Mouse (Mus musculus) neural tube, embryonic 11.5 days (tissue): Measurements from ENCODE around the gene Ipmk. TPM values are rescaled to one million over a fixed set of nuclear protein-coding genes. Genes with fewer than 3 reads are reported as not detected.

ENCODE experiments used
- ATAC-seq: fragments of 200-750 bp; cut with Nextera tagmentation; 2 replicates; pipeline ENCODE4 v1.8.0; 2017; ENCODE audit warnings: moderate number of reproducible peaks, mild to moderate bottlenecking, moderate TSS enrichment, moderate library complexity; ENCODE audit not compliant: insufficient read depth, low FRiP score, low TSS enrichment
- DNase-seq: peaks from one replicate; pipeline ENCODE4 v3.0.0-alpha.2; 2015; ENCODE audit warnings: low spot score
- H3K27ac ChIP-seq: fragments of 300-500 bp; sonication (generic); 2 replicates; pipeline ENCODE4 v1.5.1; 2014; ENCODE audit warnings: low read depth, mild to moderate bottlenecking, low read length
- H3K27me3 ChIP-seq: fragments of 300-500 bp; sonication (generic); 2 replicates; pipeline ENCODE4 v1.6.1; 2014; ENCODE audit warnings: mild to moderate bottlenecking, low read length, mixed read lengths; ENCODE audit not compliant: control insufficient read depth, insufficient read depth
- H3K36me3 ChIP-seq: fragments of 300-500 bp; sonication (generic); 2 replicates; pipeline ENCODE4 v1.6.1; 2014; ENCODE audit warnings: mild to moderate bottlenecking, low read length, moderate library complexity, mixed read lengths; ENCODE audit not compliant: control insufficient read depth, insufficient read depth
- H3K4me1 ChIP-seq: fragments of 300-500 bp; sonication (generic); 2 replicates; pipeline ENCODE4 v1.6.1; 2014; ENCODE audit warnings: low read length, mixed read lengths; ENCODE audit not compliant: control insufficient read depth, insufficient read depth
- H3K4me2 ChIP-seq: fragments of 300-500 bp; sonication (generic); 2 replicates; pipeline ENCODE4 v1.6.1; 2014; ENCODE audit warnings: low read depth, mild to moderate bottlenecking, moderate library complexity
- H3K4me3 ChIP-seq: fragments of 300-500 bp; sonication (generic); 2 replicates; pipeline ENCODE4 v1.5.1; 2014; ENCODE audit warnings: low read depth, low read length
- H3K9ac ChIP-seq: fragments of 300-500 bp; sonication (generic); 2 replicates; pipeline ENCODE4 v1.6.1; 2014; ENCODE audit warnings: mild to moderate bottlenecking, low read length
- H3K9me3 ChIP-seq: fragments of 300-500 bp; sonication (generic); 2 replicates; pipeline ENCODE4 v1.6.1; 2016; ENCODE audit warnings: low read length; ENCODE audit not compliant: control insufficient read depth
- WGBS: fragments of 180-500 bp; shearing (Covaris S2); extraction: QIAGEN DNeasy Blood & Tissue Kit; methylation state at CpG from one replicate; pipeline ENCODE4 v1.1.7; 2014; 5-methylcytosine and 5-hydroxymethylcytosine counted together
- polyA plus RNA-seq: library from polyadenylated mRNA; unstranded; fragments of >200 nt; fragmentation: Nextera tagmentation; extraction: Ambion mirVana; gene quantifications from 2 replicates; pipeline ENCODE4 v1.2.1, GENCODE M21; 2014

Ipmk gene
- 23.6 TPM in 2 replicates for polyA plus RNA-seq

- Histone ChIP-seq H3K27ac (peak within 1 kb of the TSS; percentile 47), H3K9ac (peak within 1 kb of the TSS; percentile 85), H3K36me3 (no peaks in the 10 kb centered on the region), H3K27me3 (no peaks in the 10 kb centered on the region), H3K4me3 (peak within 1 kb of the TSS; percentile 83), H3K9me3 (no peaks in the 10 kb centered on the region), H3K4me2 (peak within 1 kb of the TSS; percentile 94), H3K4me1 (peaks cover 12% of the 10 kb centered on the region; the same call in 1 of the 2 replicates)
- WGBS = 0% methylated on average over 34 of the region's 49 CpGs
- DNase-seq (peak; percentile 96), ATAC-seq (peak; percentile 88)
Measured at GRCm38 (mm10) chr10:71347509-71347949, at the start of gene Ipmk. Ipmk (plus strand) TSS chr10:71347763.

GRCm38 (mm10) chr10:71300161-71300560 lies 47.4 kb upstream of the Ipmk start:
- H3K27me3 ChIP-seq = no peaks in the 10 kb centered on the region
- no peaks in the 10 kb centered on the region for H3K9me3 ChIP-seq
- H3K9ac ChIP-seq = no peak overlapping the region
- H3K4me3 ChIP-seq = no peak overlapping the region
- no peak overlapping the region for H3K4me2 ChIP-seq
- ATAC-seq (no peak), DNase-seq (no peak)
- 83% methylated on average over 16 of the region's 16 CpGs for WGBS
- no peak overlapping the region for H3K27ac ChIP-seq
- H3K36me3 ChIP-seq = no peaks in the 10 kb centered on the region
- H3K4me1 ChIP-seq = no peaks in the 10 kb centered on the region

GRCm38 (mm10) chr10:71302490-71302889 lies 45.1 kb upstream of the Ipmk start:
- 27% methylated on average over 5 of the region's 5 CpGs for WGBS
- no peak overlapping the region for H3K4me2 ChIP-seq
- ATAC-seq (no peak), DNase-seq (peak; percentile 30)
- no peaks in the 10 kb centered on the region for H3K9me3 ChIP-seq
- H3K27me3 ChIP-seq = no peaks in the 10 kb centered on the region
- H3K27ac ChIP-seq = no peak overlapping the region
- no peaks in the 10 kb centered on the region for H3K4me1 ChIP-seq
- H3K36me3 ChIP-seq = no peaks in the 10 kb centered on the region
- no peak overlapping the region for H3K9ac ChIP-seq
- H3K4me3 ChIP-seq = no peak overlapping the region

GRCm38 (mm10) chr10:71306190-71306589 lies 41.4 kb upstream of the Ipmk start:
- WGBS = 24% methylated on average over 6 of the region's 6 CpGs
- Histone ChIP-seq H3K4me3 (no peak overlapping the region), H3K9me3 (no peaks in the 10 kb centered on the region), H3K36me3 (no peaks in the 10 kb centered on the region), H3K9ac (no peak overlapping the region), H3K27ac (no peak overlapping the region), H3K4me2 (peak overlapping the region; percentile 27), H3K27me3 (no peaks in the 10 kb centered on the region), H3K4me1 (no peaks in the 10 kb centered on the region)
- peak; percentile 46 for DNase-seq
- no peak for ATAC-seq

GRCm38 (mm10) chr10:71306759-71307158 lies 40.8 kb upstream of the Ipmk start:
- no peak overlapping the region for H3K4me3 ChIP-seq
- DNase-seq (no peak), ATAC-seq (no peak)
- no peaks in the 10 kb centered on the region for H3K36me3 ChIP-seq
- no peak overlapping the region for H3K27ac ChIP-seq
- H3K4me2 ChIP-seq = no peak overlapping the region
- no peaks in the 10 kb centered on the region for H3K4me1 ChIP-seq
- WGBS = 79% methylated on average over 6 of the region's 6 CpGs
- H3K27me3 ChIP-seq = no peaks in the 10 kb centered on the region
- H3K9ac ChIP-seq = no peak overlapping the region
- no peaks in the 10 kb centered on the region for H3K9me3 ChIP-seq

- Histone ChIP-seq H3K9me3 (no peaks in the 10 kb centered on the region), H3K36me3 (no peaks in the 10 kb centered on the region), H3K27ac (no peak overlapping the region), H3K4me2 (no peak overlapping the region), H3K27me3 (no peaks in the 10 kb centered on the region), H3K4me1 (no peaks in the 10 kb centered on the region), H3K9ac (no peak overlapping the region), H3K4me3 (no peak overlapping the region)
- 92% methylated on average over 5 of the region's 5 CpGs for WGBS
- DNase-seq (no peak), ATAC-seq (no peak)
Measured at GRCm38 (mm10) chr10:71308199-71308598, 39.4 kb upstream of the Ipmk start.

GRCm38 (mm10) chr10:71310288-71310687 lies 37.3 kb upstream of the Ipmk start:
- ATAC-seq = no peak
- no peak overlapping the region for H3K27ac ChIP-seq
- H3K4me3 ChIP-seq = no peak overlapping the region
- no peaks in the 10 kb centered on the region for H3K36me3 ChIP-seq
- H3K4me2 ChIP-seq = no peak overlapping the region
- H3K27me3 ChIP-seq = no peaks in the 10 kb centered on the region
- H3K9ac ChIP-seq = no peak overlapping the region
- H3K4me1 ChIP-seq = no peaks in the 10 kb centered on the region
- WGBS = 71% methylated on average over 3 of the region's 3 CpGs
- no peak for DNase-seq
- no peaks in the 10 kb centered on the region for H3K9me3 ChIP-seq

- Histone ChIP-seq H3K9me3 (no peaks in the 10 kb centered on the region), H3K4me3 (no peak overlapping the region), H3K4me2 (no peak overlapping the region), H3K27ac (no peak overlapping the region), H3K4me1 (no peaks in the 10 kb centered on the region), H3K36me3 (no peaks in the 10 kb centered on the region), H3K27me3 (no peaks in the 10 kb centered on the region), H3K9ac (no peak overlapping the region)
- 80% methylated on average over 3 of the region's 3 CpGs for WGBS
- ATAC-seq (no peak), DNase-seq (no peak)
Measured at GRCm38 (mm10) chr10:71314596-71314995, 33.0 kb upstream of the Ipmk start.

- ATAC-seq = no peak
- H3K36me3 ChIP-seq = no peaks in the 10 kb centered on the region
- no peak overlapping the region for H3K27ac ChIP-seq
- WGBS = 78% methylated on average over 11 of the region's 11 CpGs
- no peak for DNase-seq
- H3K27me3 ChIP-seq = no peaks in the 10 kb centered on the region
- H3K4me2 ChIP-seq = no peak overlapping the region
- no peaks in the 10 kb centered on the region for H3K4me1 ChIP-seq
- H3K9ac ChIP-seq = no peak overlapping the region
- no peak overlapping the region for H3K4me3 ChIP-seq
- no peaks in the 10 kb centered on the region for H3K9me3 ChIP-seq
Measured at GRCm38 (mm10) chr10:71316056-71316455, 31.5 kb upstream of the Ipmk start.
